Mouse (Mus musculus) gastrocnemius, postnatal 36 days (tissue): ENCODE data around the gene 1600015I10Rik. TPM values are rescaled to one million over a fixed set of nuclear protein-coding genes. Genes with fewer than 3 reads are reported as not detected.
"Not testable (repeated sequence)": the region's sequence is repeated elsewhere in the genome, so short reads cannot be mapped to it uniquely, and the experiment has no call there.

ENCODE experiments used
- DNase-seq, 2 experiments: peaks; one replicate each; pipeline ENCODE4 v3.0.0; 2022
- intact Hi-C: fragments of 180-260 bp; cut with DNase I; formaldehyde crosslinking; loops from one replicate; pipeline ENCODE4 v1.15.1; 2025
- total RNA-seq, 2 experiments: library from RNA; stranded (reverse); gene quantifications; 2 replicates each; pipeline ENCODE4 v1.2.3; 2021

1600015I10Rik gene
- total RNA-seq, 2 experiments from 2014 or later, result not detected

- DNase-seq, result not testable (repeated sequence)
- intact Hi-C loops, result loop anchor here (5.0 kb wide), 1 partner anchor 142 kb away; no protein-coding TSS in a partner anchor
These were observed 29.5 kb downstream of the 1600015I10Rik start for GRCm38 (mm10) chr6:48959151-48959550.

GRCm38 (mm10) chr6:48966696-48967095 is 37.0 kb downstream of the 1600015I10Rik start:
- DNase-seq, intact Hi-C loops: not testable (repeated sequence)

GRCm38 (mm10) chr6:48967868-48968267 is 38.2 kb downstream of the 1600015I10Rik start:
- intact Hi-C loops, result no loop called here
- DNase-seq, result no peak

GRCm38 (mm10) chr6:48974663-48975062 is 45.0 kb downstream of the 1600015I10Rik start, which contains the start of gene Doxl2:
Doxl2 (plus strand) TSS chr6:48974963.
- intact Hi-C loops, result no loop called here
- no peak for DNase-seq

GRCm38 (mm10) chr6:48979616-48980015 is 49.9 kb downstream of the 1600015I10Rik start:
- DNase-seq, result no peak
- intact Hi-C loops, result no loop called here

- no peak for DNase-seq
- intact Hi-C loops, result no loop called here
These were observed 52.6 kb downstream of the 1600015I10Rik start for GRCm38 (mm10) chr6:48982305-48982704.

Other genes starting within 250 kb of the 1600015I10Rik start
- gene Gimap4, start 245.3 kb upstream of the 1600015I10Rik start, total RNA-seq, result 1 to 10 TPM; 4.1 to 6.5 TPM
- gene Gimap6, start 221.7 kb upstream of the 1600015I10Rik start, total RNA-seq, result 10 to 100 TPM in 1 of 2 experiments, 1 to 10 TPM in 1; 9.0 to 13.0 TPM
- gene Gm28053, start 211.3 kb upstream of the 1600015I10Rik start, total RNA-seq, result not detected
- gene Gimap7, start 211.3 kb upstream of the 1600015I10Rik start, total RNA-seq, result not detected
- 1 to 10 TPM; 3.0 to 3.4 TPM for gene Gimap1, start 190.8 kb upstream of the 1600015I10Rik start, total RNA-seq
- 1 to 10 TPM; 1.7 to 2.1 TPM for gene Gimap5, start 183.7 kb upstream of the 1600015I10Rik start, total RNA-seq
- gene Gimap3, start 159.0 kb upstream of the 1600015I10Rik start, total RNA-seq, result not detected
- gene Tmem176a, start 89.0 kb upstream of the 1600015I10Rik start, total RNA-seq, result 1 to 10 TPM; 4.2 to 4.6 TPM
- gene Tmem176b, start 88.4 kb upstream of the 1600015I10Rik start, total RNA-seq, result 10 to 100 TPM in 1 of 2 experiments, 1 to 10 TPM in 1; 8.2 to 12.9 TPM
- gene Aoc1, start 57.0 kb upstream of the 1600015I10Rik start, total RNA-seq, result not detected
- not detected for gene Doxl2, start 45.1 kb downstream of the 1600015I10Rik start, total RNA-seq
- not detected for gene Svs1, start 57.0 kb downstream of the 1600015I10Rik start, total RNA-seq
- gene Gpnmb, start 106.7 kb downstream of the 1600015I10Rik start, total RNA-seq, result 1 to 10 TPM; 1.0 to 2.2 TPM
- gene Malsu1, start 143.9 kb downstream of the 1600015I10Rik start, total RNA-seq, result 10 to 100 TPM; 42.3 to 43.0 TPM